Mouse (Mus musculus): ENCODE results near the gene Pdk4.

Gene Pdk4

DNA sequence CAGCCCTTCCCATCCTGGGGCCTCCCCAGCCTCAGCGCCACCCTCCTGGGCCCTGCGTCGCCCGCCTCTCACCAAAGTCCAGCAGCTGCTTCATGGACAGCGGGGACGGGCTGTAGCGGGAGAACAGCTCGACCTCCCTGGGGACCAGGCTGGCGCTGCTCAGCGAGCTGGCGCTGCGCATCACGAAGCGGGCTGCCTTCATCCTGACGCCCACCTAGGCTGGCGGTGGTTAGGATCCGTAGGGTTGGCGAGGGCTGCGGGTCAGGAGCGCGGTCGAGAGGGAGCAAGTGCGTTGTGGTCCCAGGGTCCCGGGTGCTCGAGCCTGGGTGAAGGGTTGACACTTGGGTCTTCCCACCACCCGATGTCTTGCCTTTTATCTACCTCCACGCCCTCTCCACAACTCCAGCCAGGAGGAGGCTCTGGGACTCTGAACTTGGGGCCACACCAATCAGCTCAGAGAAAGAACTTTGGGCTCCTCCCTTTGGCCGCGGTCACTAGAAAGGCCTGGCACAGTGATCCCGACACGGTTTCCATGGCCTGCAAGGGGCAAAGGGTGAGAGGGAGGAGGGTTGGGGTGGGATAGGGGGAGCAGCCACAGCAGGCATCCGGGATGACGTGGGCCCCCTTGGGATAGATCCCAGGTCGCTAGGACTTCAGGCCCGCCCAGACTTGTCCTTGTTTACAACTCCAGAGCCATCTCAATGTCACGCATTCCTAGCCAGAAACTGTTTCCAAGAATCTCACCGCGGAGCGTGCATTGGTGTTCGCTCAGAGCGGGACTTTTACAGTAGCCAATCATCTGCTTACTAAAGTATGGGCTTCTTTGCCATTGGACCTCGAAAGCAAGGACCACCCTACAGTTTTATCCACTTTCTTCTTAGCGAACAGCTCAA is at the start of gene Pdk4:
Gene Pdk4, minus strand, starts transcription at position 349 of the 893 bp plus-strand sequence.
- peak; percentile 7 for DNase-seq

DNA sequence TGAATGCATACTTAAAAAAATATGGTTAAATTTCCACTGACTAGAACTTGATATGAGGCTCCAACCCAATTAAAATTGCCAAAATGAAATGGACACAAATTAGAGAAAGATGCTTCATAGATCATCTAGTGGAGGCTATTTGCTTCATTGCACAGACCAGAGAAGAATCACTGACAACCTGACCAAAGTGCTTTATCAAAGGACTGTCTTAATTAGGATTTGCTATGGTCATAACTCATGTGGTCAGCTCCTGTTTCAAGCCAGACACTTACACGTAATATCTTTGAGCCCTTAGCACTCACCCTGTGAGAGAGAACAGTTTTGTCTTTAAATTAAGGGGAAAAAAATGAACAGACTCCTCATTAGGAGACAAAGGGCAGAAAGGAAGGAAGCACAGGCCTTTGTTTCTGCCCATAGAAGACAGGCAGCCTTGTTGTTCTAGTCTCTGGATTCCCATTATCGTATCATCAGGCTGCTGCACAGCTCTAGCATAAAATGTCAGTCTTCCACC is 41.8 kb upstream of the Pdk4 start:
- DNase-seq, result no peak

DNA sequence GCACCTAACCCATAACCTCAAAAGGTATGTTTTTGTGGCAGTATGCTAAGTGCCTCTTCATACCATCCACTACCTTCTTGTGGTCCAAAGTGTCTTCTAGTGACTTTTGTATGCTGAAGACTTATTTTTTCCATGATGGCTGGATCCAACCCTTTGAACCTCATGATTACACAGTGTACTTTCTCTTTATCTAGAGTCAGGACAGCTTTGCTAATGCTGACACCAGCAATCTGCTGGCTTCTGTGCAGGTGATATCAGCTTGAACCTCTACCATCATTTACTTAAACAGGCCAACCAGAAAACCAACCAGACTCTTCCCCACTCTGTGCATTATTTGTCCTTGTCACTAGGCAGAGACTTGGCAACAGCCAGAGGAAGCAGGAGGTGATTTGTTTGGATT is 39.6 kb upstream of the Pdk4 start:
- DNase-seq, result no peak

DNA sequence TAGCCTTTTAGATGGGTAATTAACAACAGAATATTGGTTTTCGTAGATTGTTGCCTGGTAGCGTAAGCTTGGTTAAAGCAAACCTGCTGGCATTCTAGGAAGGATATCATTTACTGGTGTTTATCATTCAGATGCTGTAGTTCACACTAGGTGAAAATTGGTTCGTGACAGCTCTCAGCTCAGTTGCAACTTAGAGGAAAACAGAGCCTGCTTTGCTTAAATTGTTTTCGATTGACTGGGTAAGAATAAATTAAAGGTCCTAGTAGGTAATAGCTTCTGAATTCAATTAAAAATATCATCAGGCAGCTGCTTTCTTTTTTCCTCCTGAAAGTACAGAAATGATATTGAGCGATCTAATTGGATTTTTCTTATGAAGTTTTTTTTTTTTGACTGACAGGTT is 21.0 kb upstream of the Pdk4 start:
- no peak for DNase-seq

DNA sequence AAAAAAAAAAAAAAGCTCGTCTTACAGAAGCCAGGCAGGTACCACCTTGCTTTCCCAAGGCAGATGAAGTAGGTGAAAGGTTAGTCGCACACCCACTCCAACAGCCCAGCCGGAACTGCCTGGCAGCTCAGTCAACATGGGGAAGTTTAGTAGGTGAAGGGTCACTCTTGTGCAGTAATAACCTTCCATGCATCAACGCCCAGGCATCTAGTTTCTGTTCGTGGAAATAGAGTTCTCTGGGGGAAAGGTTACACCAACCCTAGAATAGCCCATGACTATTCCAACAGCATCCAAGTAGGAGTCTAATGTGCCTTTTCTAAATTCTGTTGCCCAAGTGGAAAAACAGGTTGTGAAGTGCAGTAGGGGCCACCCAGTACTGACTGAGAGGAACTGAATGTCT is 13.6 kb upstream of the Pdk4 start:
- DNase-seq, result peak; percentile 5

DNA sequence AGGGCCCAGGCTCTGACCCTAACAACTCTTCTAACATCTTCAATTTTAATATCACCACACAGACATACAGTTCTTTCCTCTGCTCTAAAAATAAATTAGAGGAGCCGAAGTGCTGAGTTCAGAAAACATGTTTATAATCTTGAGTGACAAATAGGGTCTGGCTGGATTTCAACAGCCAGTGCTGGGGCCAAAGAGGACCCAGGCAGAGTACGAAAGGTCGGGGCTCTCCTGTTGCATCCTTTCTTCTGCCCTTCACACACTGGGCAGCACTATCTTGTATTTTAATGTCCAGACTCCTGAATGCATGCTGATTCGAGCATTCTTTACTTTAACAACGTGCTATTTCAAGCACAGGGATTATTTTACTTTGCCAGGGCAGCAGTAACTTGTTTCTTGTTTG is 13.2 kb upstream of the Pdk4 start:
- no peak for DNase-seq

DNA sequence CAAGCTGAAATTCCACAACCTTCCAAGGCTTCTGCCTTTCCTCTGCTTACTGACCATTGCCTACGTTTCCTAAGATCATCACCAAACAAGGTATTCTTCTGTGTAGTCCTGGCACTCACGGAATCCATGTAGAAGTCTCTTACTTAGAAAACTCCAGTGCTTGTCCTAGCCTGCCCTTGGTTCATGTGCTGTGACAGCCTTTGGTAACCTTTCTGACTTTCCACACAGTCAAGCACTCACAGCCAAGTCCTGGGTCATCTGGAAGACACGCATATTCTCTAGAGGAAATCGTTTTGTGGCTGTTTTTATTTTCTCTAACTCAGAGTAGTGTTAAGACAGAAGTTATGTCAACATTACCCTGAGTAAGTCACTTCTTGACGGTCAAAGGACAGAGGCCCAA is 11.7 kb upstream of the Pdk4 start:
- no peak for DNase-seq

DNA sequence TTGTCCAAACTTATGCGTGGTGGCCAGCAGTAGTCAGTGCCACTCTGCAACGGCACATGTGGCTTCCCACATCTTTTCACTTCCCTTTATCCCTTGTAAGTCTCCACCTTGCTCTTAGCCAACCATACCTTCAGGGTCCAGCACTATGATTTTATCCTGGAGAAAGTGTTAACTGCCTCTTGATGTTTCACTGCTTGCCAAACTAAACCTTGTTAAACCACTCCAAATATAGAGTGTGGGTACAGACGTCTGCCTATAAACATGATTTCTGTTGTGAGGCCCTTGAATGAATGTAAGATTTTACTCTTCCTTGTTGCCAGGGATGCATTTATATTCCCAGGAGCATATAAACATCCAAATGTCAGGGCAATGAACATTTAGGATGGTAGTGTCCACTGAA is 10.2 kb upstream of the Pdk4 start:
- no peak for DNase-seq

DNA sequence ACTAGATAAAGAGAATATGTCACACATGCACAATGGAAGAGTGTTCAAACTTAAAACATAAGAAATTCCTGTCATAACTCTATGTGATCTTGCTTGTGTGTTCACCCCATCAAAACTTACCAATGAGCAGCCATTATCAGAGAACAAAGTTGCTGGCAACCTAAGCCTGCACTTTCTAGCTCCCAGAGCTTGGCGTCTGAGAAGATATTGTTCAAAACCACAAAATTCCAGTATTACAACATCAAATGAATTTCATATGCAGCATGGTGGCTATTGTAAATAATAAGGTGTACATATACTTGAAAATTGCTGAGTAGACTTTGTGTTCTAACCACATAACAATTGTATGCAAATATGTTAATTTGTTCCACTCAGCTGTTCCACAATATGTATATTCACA is 6.7 kb upstream of the Pdk4 start:
- DNase-seq, result no peak

DNA sequence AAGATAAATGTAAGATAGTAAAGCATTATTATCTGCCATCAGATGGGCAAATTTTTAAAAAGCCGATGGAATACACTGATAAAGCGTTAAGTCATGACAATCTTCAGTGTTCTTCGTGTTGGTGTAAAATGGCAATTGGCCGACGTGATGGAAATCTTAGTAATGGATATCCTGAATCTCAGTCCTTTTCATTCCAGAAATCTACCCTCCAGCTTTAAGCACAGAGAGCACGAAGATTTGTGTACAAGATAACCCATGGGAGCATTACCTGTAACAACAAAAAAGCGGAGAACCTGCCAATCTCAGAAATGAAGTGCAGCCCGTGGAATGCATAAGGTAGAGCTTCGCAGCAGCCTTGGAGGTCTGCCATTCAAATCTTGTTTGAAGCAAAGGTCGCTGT is 5.4 kb upstream of the Pdk4 start:
- DNase-seq, result no peak

DNA sequence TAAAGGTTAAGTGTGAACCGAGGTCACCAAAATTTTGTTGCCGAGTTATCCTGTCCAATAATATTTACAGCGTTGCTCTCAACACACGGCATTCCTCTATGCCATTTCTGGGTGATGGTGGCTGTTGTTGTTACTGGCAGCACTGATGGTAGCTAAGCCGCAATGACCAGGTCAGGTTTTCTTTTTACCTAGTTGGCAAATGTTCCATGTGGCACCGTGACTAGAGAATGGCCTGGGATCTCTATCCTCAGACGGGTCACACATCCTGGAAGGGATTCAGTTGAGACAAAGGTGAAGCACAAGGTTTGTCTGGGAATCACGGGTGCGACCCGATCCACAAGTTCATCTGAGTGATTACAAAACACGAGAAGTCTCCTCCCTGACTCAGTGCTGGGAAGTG is 2.6 kb upstream of the Pdk4 start:
- DNase-seq, result no peak

DNA sequence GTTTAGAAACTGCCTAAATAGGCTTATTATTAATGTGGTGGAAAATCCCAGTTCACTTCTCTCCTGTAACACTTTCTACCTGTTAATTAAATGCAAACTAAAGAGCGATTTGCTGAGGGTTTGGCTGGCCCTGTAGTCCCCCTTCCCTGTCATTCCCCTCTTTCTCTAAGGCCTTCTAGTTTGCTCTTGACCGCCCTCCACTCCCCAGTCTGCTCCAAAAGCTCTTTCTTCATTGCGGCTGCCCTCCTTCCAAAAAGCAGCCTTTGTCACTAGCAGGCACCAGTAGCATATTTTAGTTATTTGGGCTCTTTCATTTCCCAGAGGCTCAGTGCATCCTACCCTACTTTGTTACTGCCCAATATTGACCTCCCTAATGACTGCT is 736 bp upstream of the Pdk4 start:
- no peak for DNase-seq

DNA sequence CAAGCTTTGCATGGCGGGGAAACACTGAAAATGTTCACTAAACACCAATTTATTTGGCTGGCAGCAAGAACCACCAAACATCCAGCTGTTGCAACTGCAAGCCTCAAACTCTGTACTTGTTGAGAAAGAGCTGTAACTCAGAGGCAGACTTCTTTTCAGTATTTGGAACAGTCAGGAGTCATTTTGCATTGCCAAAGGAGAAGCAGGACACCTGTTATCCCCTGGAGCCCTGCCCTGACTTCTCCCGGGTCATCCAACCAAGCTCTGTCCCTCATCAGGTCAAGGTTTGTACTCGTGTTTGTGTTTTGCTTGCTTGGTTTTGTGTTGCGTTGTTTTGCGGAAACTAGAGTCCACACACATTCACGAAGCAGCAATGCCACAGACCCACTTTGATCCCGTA is 11.1 kb downstream of the Pdk4 start:
- DNase-seq, result no peak

DNA sequence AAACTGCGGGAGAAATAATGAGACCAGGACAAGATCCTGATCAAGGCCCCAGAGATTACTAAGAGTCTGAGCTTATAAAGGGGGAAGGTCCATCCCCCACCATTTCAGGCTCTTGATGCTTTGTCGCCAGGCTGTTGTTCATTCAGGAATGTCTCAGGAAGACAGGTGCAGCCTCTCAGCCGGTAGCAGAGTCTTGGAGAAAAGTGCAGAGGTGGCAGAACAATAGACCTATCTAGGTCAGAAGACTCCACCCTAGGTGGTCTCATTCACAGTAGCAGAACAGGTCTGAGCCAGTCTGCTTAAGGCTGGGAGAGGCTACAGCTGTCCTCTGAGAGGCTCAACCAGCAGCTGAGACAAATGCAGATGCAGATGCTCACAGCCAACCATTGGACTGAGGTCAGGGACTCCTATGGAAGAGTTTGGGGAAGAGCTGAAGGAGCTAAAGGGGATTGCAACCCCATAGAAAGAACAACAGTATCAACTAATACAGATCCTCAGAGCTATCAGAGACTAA is 13.8 kb downstream of the Pdk4 start:
- DNase-seq, result no peak

DNA sequence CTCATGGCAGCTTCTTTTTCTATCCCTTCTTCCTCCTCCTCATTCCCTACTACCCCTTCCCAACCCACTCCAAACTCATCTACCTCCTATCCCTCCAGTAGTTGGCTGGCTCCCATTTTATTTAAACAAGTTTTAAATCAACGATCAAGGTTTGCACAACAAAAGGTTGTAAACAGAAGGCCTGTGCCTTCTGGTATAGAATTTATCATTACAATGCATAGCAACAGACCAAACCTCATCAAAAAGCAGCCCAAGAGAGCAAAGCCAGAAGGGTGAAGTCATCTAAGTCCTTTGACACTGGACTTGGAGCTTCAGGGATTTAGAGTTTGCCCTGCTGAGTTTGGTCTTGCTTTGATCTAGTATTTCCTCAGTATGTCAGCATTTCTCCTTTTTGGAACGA is 15.0 kb downstream of the Pdk4 start:
- no peak for DNase-seq

DNA sequence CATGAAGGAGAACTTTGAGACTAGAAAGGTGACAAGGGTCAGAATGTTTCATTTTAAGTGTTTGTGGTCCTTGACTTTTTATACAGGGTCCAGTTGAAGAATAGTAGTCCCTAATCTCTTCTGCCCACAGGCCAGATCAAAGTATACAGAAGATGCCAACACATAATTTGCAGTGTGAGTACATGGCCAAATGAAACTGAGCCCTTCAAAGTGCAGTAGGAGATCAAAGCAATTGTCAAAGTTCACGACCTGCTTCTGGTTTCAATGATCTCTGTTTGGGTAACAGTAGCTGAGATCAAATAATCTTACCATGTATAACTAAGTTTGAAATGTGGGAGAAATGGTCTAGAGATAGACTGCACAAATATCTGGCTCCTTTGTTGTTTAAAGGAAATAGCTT is 22.1 kb downstream of the Pdk4 start:
- no peak for DNase-seq

DNA sequence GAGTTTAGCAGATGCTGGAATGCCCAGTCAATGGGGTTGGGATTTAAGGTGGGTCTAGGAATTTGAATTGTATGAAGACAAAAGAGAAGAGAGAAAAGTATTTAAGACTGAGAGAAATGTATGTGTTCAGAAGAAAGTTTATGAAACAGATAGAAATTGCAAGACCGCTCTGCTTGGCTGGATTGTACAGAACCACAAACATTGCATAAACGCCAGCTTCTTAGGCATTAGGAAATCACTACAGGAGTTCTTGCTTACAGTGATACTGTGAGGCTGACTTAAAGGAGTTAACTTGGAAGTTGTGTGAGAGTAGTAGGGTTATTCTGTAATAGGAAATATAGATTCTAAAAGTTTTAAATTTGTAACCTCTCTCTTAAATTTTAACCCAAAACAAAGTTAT is 23.4 kb downstream of the Pdk4 start:
- no peak for DNase-seq

DNA sequence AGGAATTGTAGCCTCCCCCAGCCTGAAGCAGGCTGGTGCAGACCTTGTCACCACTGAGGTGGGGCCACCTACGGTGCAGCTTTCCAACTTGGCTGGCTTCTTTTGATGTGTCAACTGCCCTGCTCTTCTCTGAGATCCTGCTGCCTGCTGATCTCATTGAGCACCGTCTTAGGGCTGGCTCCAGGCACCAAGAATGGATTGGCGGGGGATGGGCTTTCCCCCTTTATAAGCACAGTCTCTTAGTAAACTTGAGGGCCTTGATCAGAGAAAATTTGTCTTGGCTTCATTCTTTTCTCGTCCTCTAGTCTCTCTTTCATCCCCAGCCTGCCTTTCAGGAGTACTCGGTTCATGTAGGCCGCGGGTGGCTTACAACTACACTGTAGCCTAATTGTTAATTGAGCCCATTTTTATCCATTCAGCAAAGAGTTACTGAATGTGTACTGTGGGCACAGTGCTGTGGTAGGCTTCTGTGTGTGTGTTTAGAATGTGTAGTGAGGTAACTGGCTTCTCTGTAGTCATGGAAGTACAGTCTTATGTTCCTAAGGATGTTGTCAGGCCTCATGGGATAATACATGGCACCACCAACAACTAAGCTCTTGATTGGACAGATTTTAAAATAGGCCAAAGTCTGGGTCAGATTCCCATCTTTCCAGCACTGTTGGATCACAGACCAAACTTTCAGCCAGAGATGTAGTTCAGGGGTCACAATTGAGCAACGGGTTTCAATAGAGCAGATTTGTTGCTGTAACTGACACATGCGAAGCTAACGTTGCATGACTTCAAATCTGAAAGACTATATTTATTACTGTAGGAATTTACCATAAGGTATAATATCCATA is 25.4 kb downstream of the Pdk4 start:
- DNase-seq, result no peak

DNA sequence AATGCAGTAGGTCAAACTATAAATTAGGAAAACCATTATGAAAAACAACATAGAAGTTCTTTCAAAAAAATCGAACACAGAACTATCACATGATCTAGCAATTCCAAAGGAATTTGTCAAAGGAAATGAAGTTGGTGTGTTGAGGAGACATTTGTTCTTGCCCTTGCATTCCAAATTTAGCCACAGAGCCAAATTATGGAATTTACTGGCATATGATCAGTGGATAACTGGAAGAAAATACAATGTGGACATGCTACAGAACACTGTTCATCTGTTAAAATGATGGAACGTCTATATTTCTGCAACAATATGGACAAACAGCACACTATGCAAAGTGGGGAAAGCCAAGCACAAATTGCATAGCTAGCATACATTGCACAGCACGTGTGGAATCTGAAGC is 40.3 kb downstream of the Pdk4 start:
- DNase-seq, result no peak

DNA sequence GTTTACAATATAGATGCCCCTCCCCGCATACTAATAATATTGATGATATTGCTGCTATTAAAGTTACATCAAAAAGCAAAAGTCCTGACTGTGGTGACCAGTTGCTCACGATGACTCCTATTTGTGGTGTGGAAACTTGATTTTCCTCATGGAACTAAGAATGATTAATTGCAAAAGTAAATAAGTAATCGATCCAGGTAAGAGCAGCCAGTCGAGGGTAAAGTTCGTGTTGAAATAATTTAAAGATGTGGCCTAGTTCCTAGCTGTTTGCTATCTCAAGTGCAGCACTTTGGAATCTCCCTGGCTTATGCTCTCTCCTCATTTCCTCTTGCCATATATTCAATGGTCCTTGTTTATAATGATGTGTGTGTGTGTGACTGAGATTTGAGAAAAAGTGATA is 46.2 kb downstream of the Pdk4 start:
- no peak for DNase-seq

DNA sequence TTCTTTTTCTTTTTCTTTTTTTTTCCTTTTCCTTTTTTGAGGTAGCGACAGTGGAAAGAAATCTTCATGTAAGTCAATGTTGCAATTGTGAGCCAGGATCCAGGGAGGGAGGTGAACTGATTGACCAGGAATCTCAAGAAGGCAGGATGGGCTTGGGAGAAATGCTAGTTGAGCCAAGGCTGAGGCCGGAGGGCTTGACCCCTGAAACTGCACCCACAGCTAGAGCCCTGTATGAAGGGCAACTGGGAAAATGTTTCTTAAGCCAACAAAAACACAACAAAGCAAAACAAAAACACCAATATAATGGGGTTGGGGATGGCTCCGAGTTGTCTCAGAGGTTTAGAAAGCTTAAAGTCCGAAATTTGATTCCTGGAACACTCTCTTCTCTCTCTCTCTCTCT is 47.7 kb downstream of the Pdk4 start:
- DNase-seq, result no peak

DNA sequence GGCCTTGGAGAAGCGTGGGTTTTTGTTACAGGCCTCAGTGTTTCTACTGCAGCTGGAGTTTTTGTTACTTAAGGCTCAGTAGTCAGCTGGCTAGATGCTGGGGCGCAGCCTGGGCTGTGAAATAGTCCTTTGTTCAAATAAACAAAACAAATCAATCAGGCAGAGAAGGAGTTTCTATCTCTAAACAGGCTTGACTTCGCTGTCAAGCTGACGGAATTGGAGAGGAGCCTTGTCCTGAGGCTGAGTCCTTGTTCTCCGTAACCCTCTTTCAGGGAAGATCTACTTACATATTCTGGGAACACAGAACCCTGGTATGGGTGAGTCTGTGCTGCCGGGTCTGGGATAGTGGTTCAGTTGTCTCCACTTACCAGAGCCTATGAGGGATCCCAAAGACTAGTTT is 48.6 kb downstream of the Pdk4 start:
- no peak for DNase-seq

DNA sequence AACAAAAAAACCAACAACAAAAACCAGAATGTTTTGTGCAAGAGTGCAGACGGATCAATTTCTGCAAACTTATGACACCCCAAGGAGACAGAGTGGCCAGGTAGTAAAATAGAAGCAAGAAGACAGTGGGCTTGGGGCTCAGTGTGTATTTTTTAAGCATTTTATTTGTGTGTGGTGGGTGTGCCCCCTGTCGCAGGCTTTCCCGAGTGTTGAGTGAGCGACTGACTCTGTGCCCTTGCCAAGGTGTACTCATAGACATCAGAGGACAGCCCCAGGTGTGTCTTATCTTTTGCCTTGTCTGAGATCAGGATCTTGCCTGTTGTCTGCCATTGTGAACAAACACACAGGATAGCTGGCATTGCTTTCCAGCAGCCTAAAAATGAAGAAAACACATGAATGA is 49.1 kb downstream of the Pdk4 start:
- no peak for DNase-seq

DNA sequence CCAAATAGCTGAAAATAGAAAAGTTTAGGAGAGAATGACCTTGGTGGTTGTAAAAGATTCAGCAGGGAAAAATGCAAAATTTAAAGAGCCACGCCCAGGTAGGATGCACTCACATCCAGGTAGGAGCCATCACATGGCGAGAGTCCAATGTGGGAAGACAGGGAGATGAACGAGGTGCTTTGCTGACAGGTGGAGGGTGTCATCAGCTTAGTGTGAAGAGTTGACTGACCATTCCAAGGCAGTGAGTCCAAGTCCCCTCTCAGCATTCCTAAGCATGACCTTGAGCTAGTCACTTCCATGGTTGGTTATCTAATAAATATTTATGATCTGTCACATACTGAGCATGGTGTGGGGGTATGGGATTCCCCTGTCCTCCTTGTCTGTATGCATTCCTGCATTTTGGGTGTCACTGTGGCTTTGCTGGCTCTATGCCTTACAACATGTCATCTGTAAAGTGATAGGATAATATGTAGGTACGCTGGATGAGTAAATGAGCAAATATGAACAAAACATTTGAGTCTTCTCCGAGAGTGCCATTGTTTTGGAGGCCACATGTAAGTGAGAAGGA is 51.7 kb downstream of the Pdk4 start:
- DNase-seq, result no peak
